Mouse (Mus musculus) spleen, postnatal 4 days (tissue): ENCODE results near the gene Sema7a.

Experiments used
- DNase-seq, 2 experiments: peaks; one replicate each; pipeline ENCODE4 v3.0.0; 2022; ENCODE audit warnings: low spot score in 2 of 2

Gene Sema7a

GRCm38 (mm10) chr9:57939431-57940348 is at the start of gene Sema7a:
Gene Sema7a, plus strand, starts transcription at chr9:57940112.
- peak; percentile 66 to 82 for DNase-seq

DNA sequence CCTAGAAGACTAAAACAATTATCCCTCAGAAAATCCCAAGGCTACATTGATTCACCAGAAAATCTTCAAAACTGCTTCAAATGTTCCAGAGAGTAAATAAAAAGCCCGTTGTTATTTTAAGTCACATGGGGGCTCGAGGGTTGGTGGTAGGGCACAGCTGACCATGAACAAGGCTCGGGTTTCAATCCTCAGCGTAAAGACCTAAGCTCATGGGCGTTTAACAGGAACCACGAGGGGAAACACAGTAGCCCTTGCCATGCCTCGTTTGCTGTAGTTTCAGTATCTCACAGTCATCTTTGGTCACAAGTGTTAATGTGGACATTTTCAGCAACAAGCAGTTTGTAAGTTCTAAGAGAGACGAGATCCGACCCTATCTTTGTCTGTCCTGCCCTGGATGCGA is 39.4 kb upstream of the Sema7a start:
- DNase-seq: no peak

- peak in 1 of 2 experiments; percentile 34 for DNase-seq
These were observed 38.7 kb upstream of the Sema7a start for GRCm38 (mm10) chr9:57901197-57901596.

- no peak for DNase-seq
These were observed 38.3 kb upstream of the Sema7a start for GRCm38 (mm10) chr9:57901601-57902000.

DNA sequence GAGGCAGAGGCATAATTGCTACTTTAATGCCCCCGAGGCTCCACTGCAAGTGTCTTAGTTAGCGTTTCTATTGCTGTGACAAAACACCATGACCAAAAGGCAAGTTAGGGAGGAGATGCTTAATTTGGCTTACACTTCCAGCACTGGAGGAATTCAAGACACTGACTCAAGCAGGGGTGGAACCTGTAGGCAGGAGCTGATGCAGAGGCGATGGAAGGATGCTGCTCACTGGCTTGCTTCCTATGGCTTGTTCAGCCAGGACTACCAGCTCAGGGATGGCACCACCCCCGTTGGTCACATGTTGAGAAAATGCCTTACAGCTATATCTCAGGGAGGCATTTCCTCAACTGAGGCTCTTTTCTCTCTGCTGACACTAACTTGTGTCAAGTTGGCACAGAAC is 37.8 kb upstream of the Sema7a start:
- peak in 1 of 2 experiments; percentile 41 for DNase-seq

DNA sequence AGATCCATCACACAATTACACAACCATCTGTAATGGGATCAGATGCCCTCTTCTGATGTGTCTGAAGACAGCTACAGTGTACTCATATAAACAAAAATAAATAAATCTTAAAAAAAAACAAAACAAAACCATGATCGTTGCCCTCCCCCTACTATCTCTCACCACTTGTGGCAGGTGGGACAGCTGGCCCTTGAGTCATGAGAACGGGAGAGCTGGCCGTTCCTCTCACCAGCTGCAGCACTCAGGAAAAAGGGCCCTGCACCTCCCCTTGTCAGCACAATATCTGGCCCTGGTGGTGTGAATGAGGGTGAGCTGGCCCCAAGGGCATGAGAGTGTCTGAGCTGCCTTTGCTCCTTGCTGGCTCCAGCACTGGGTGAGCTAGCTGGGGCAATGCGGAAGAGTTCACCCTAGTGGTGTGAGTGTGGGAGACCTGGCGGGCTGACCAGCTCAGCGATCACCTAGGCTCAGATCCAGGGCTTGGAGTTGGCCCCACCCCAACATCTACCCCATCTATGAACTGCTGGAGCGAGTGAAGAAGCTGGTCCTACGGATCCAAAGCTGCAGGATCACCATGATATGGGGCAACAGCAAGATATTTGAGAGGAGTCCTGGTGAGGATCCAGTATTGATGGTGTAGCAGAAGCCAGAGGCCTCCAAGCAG is 36.2 kb upstream of the Sema7a start:
- peak in 1 of 2 experiments; percentile 57 for DNase-seq

- no peak for DNase-seq
These were observed 35.7 kb upstream of the Sema7a start for GRCm38 (mm10) chr9:57904250-57904644.

DNA sequence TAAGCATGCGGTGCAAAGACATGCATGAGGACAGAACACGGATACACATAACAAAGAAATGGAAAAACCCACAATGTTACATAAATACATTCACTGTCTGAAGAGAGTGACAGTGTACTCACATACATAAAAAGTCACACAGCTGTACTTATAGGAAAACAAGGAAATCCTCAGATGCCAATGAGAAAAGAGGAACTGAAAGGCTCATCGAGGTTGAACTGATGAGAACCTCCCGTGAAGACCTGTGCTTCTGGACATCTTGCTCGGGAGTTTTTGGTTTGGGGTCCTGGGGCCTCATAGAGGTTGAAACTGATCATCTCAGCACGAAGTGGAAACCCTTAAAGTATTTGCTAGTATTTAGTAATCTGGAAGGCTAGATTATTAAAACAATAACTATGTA is 32.7 kb upstream of the Sema7a start:
- DNase-seq: peak in 1 of 2 experiments; percentile 48

DNA sequence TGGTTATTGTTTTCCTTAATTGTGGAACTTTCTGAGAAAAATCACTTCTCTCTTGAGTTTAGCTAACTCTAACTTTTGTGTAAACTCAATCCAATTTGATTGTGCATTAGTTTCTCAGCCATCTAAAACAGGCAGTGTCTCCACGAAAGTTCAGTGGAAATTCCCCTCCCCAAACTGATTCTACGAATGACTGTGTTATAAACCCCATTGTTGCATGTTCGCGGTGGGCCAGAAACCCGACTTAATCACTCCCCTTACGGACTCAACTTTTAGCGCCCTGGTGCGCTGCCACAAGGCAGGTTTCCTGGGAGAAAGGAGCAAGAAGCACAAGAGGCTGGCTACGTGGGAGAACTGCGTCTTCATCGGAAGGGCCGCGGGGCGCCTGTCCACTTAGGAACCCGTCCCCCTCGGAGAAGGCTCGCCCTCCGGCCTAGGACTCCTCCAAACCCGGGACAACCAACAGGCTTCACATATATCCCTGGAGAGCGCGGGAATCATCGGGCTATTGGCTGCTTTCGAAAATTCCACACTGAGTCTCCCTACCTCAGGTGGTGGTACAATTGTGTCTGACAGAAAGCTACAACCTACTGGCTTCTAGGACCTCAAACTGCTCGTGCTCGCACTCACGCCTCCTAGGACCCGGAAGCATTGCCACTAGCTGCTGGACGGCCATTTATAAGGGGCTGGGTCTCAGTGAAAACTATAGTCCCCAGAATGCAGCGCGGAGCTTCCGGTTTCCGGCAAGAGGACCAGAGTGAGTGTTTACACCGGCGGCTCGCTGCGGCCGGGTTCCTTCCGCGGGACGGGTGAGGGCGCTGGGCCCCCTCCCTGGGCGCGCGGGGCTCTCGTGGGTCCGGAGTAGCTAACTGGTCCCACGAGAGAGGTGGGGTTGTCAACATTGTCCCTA is 29.4 kb upstream of the Sema7a start, which contains the start of gene Ubl7:
Gene Ubl7, plus strand, starts transcription at position 726 of the 907 bp plus-strand sequence.
- DNase-seq: peak; percentile 88 to 94

GRCm38 (mm10) chr9:57912571-57912970 is 27.3 kb upstream of the Sema7a start:
- no peak for DNase-seq

DNA sequence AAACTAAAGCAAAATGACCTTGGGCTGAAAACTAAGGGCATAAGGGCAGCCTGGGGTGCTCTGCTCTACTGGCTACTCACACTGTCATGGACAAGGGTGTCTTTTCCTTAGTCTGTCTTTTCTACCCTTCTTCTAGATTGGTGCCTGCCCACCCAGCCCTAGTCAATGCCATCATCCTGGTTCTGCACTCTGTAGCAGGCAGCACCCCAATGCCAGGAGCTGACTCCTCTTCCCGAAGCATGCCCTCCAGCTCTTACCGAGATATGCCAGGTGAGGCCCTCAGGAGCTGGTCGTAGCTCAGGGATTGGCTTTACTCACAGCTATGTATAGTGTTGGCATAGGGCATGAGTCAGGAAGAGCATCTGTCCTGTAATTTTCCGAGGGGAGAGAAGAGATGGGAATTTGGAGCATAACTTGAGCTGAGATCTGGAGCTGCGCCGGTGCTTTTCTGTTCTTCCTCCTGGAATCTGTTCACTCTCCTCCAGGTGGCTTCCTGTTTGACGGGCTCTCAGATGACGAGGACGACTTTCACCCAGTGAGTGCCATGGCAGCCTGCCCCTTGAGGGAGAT is 18.3 kb upstream of the Sema7a start:
- DNase-seq: no peak

DNA sequence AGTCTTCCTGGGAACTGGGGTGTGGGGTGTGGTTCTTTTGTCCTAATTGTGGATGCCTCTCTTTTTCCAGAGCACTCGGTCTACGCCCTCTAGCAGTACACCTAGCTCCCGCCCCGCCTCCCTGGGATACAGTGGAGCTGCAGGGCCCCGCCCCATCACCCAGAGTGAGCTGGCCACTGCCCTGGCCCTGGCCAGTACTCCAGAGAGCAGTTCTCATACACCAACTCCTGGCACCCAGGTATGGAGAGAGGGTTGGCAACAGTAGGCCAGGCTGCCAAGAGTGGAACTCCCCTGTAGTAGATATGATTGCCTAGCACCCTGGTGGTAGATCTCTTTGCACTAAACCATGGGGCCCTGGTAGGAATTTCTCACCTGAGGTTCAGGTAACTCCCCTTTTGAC is 17.5 kb upstream of the Sema7a start:
- no peak for DNase-seq

DNA sequence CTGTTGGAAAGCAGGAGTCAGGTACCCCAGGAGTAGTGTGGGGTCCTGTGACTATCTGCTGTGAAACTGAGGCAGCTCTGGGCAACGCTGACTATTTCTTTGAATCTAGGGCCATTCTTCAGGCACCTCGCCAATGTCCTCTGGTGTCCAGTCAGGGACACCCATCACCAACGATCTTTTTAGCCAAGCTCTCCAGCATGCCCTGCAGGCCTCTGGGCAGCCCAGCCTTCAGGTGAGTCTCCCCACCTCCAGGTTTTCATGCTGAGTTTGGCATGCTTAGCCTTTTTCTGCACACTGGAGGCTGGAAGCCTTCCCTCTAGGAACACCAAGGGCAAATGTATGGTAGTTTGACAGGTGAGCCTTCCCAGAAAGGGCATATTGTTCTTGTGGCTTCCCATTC is 16.9 kb upstream of the Sema7a start:
- DNase-seq: no peak

DNA sequence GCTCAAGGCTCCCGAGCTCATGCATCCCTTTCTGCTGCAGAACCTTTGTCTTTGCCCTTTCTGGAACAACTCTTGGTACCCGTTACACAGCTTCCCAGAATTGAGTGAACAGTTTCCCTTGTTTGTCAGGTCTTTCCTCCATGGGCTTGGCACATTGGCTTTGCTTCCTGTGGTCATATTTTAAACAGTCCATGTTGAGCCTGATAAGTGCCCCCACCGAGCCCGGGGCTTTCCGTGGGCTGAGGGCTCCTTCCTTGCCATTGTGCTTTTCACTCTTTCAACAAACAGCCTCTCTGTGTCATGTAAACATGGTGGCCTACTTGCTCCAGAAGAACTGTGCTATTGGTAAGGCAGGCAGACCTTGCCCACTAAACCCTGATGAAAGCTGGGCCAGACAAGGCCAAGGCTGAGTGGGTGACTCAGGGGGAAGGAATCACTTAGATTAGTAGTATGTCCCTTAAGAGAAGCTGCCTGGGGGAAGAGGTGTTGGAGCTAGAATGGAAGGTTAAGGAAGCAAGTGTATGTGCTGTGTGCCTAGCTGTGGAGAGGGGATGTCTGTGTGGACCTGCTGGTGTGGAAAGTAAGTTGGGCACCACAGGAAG is 8.6 kb upstream of the Sema7a start:
- no peak for DNase-seq

- DNase-seq: no peak
These were observed 7.7 kb upstream of the Sema7a start for GRCm38 (mm10) chr9:57932253-57932652.

DNA sequence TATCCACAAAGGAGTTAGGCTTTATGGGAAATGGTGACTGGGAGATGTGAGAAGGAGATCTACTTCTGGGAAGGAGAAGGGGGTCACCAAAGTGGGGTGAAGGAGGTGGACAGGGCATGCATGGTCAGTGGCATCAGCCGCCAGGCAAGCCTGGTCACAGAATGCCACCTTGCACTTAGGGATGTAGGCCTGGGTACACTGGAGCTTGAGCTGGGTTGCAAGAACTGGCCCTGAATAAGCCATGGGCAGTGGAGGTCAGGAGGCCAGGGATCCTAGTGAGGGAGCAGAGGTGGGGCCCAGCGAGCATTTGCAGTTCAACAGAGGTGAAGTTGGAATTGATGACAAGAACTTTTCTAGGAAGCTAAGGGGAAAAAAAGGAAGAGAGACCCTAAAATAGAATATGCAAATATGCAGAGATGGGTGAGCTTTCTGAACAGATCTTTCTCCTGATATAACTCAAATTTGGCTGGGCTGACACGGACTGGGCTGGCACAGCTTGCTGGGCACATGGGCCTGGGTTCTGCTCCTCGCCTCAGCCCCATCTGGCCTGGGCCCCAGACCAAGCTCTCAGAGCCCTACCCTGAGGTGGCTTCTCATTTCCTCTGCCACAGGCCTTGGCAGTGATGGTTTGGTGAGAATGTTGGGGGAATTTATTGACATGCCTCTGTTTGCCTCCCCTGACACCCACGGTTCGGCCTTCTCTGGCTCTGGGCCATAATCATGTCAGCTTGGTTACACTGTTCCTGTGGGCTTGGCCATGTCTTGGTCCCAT is 6.9 kb upstream of the Sema7a start:
- no peak for DNase-seq

GRCm38 (mm10) chr9:57935683-57936437 is 4.1 kb upstream of the Sema7a start:
- DNase-seq: peak; percentile 79 to 92

GRCm38 (mm10) chr9:57937171-57937570 is 2.7 kb upstream of the Sema7a start:
- no peak for DNase-seq

GRCm38 (mm10) chr9:57937651-57938050 is 2.3 kb upstream of the Sema7a start:
- DNase-seq: no peak
